Mouse (Mus musculus) small intestine, adult 2 months (tissue): ENCODE data around the gene Pde6c. TPM values are rescaled to one million over a fixed set of nuclear protein-coding genes. Genes with fewer than 3 reads are reported as not detected.

Source experiments
- H3K27ac ChIP-seq: fragments of 200-500 bp; 2 replicates; pipeline ENCODE4 v1.5.1; 2012; ENCODE audit warnings: low read depth, low read length, control low read depth, inconsistent platforms; ENCODE audit not compliant: insufficient read depth
- H3K27me3 ChIP-seq: fragments of 200-500 bp; 2 replicates; pipeline ENCODE4 v1.6.1; 2012; ENCODE audit warnings: mild to moderate bottlenecking, moderate library complexity, low read length, inconsistent platforms; ENCODE audit not compliant: control insufficient read depth, insufficient read depth
- H3K36me3 ChIP-seq: fragments of 200-500 bp; 2 replicates; pipeline ENCODE4 v1.6.1; 2012; ENCODE audit warnings: mild to moderate bottlenecking, low read length, control low read depth, inconsistent platforms; ENCODE audit not compliant: control insufficient read depth, insufficient read depth
- H3K4me1 ChIP-seq: fragments of 200-500 bp; 2 replicates; pipeline ENCODE4 v1.6.1; 2012; ENCODE audit warnings: low read length, inconsistent platforms, mixed read lengths; ENCODE audit not compliant: control insufficient read depth, insufficient read depth, insufficient read length
- H3K4me3 ChIP-seq: fragments of 200-500 bp; 2 replicates; pipeline ENCODE4 v1.5.1; 2012; ENCODE audit warnings: low read depth, mild to moderate bottlenecking, control low read depth, inconsistent platforms, low read length, moderate library complexity
- CTCF ChIP-seq: fragments of 200-500 bp; IDR thresholded peaks from 2 replicates; pipeline ENCODE4 v1.5.1; 2012; ENCODE audit warnings: low read depth, mild to moderate bottlenecking, control low read depth, inconsistent platforms, low read length, moderate library complexity, mixed read lengths; ENCODE audit not compliant: insufficient replicate concordance, insufficient read length; ENCODE audit errors: extremely low read depth
- POLR2A ChIP-seq: fragments of 200-500 bp; IDR thresholded peaks from 2 replicates; pipeline ENCODE4 v1.6.1; 2012; ENCODE audit warnings: low read depth, mild to moderate bottlenecking, control low read depth, inconsistent platforms, low read length, moderate library complexity
- WGBS: fragments of 180-500 bp; shearing (Covaris S2); methylation state at CpG from one replicate; pipeline ENCODE4 v1.1.7; 2018; 5-methylcytosine and 5-hydroxymethylcytosine counted together
- polyA plus RNA-seq: library from polyadenylated mRNA; depleted of rRNA; stranded (reverse); fragments of >200 nt; gene quantifications from 2 replicates; pipeline ENCODE4 v1.2.3, GENCODE M21; 2012

Gene Pde6c
- polyA plus RNA-seq, 1 experiment = not detected

DNA sequence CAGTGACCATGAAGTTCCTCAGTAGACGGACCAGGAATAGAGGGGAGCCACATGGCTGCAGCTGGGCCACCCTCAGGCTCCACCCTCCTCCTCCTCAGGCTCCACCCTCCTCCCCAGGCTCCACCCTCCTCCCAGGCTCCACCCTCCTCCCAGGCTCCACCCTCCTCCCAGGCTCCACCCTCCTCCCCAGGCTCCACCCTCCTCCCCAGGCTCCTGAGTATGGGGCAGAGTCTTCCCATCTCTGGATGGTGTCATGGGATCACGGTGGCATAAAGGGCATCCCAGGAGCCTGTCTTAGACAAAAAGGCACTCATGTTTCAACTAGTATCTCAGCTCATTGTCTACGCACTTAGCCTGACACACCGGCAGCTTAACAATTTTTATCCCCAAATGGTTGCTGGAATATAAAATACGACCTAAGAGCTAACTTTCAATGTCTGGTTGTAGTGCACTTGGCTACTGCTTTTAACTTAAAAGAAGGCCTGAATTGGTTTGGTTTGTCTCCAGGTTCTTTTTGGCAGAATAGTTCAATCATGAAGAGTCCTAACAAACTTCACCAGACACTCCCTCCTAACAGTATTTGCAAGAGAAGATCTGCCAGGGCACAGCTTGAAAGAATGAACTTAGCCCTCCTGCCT lies 12.3 kb upstream of the Pde6c start:
- H3K4me1 ChIP-seq = no peaks in the 10 kb centered on the region
- TF ChIP-seq POLR2A (no peak), CTCF (no peak)
- peaks cover 16% of the 10 kb centered on the region for H3K27me3 ChIP-seq
- 88% methylated on average over 5 of the region's 5 CpGs for WGBS
- H3K4me3 ChIP-seq = no peak overlapping the region
- no peaks in the 10 kb centered on the region for H3K36me3 ChIP-seq
- H3K27ac ChIP-seq = no peak overlapping the region

DNA sequence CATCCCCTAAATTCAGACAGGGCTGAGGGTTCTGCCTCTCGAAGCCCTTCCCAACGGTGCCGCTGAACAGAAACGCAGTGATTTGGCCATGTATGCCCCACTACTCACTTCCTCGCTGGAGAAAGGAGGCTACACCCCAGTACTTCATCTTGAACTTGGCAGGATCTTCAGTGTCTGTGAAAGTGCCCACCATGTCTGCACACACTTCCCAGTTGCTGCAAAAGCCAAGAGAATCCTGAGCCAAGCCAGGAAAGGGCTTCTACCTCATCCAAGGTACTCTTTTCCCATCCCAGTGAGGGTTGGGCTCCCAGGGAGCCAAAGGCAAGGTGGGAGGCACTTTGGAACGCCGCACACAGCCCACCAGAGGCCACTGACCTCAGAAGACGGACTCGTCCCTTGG lies 8.7 kb upstream of the Pde6c start:
- TF ChIP-seq POLR2A (no peak), CTCF (no peak)
- H3K27ac ChIP-seq = no peak overlapping the region
- 24% methylated on average over 9 of the region's 9 CpGs for WGBS
- peak overlapping the region; percentile 58 for H3K4me3 ChIP-seq
- H3K27me3 ChIP-seq = peaks cover 16% of the 10 kb centered on the region
- no peaks in the 10 kb centered on the region for H3K36me3 ChIP-seq
- no peaks in the 10 kb centered on the region for H3K4me1 ChIP-seq

DNA sequence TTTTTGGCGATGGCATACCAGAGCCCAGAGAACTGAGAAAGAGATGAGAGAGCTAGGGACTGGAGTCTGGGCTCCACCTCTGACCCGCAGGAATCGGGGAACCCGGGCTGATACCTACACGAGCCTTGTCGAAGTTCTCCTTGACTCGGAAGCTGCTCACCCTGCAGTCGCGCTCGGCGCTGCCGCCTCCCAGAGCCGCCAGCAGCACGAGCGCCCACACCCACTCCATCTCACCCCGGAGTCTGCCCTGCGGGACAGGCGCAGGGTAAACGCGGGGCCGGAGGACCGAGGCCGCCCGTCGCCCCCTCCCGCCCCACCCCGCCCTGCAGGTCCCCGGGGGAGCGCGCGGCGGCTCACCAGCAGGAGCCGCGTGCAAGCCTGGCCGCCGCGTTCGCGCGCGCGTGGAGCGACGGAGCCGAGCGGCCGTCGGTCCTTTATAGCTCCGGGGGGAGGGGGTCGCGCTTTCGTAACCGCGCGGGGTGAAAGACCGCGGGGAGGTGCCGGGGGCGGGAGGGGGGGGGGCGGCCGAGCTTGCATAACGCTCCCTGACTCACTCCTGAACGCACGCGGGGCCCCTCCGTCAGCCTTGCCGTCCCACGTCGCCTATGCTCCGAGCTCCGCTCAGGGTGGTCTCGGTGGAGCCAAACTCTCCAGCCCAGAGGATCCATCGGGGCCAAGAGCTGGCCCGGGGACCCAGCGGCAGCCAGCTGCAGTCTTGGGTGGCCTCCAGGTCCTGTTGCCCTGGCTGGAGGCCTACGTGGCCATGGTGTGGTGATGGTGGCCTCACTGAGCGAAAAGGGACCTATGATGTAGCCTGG lies 8.0 kb upstream of the Pde6c start:
- H3K4me1 ChIP-seq = no peaks in the 10 kb centered on the region
- H3K27ac ChIP-seq = no peak overlapping the region
- H3K4me3 ChIP-seq = peak overlapping the region; percentile 58
- H3K27me3 ChIP-seq = peaks cover 16% of the 10 kb centered on the region
- TF ChIP-seq POLR2A (no peak), CTCF (no peak)
- WGBS = 2% methylated on average over 76 of the region's 77 CpGs
- H3K36me3 ChIP-seq = no peaks in the 10 kb centered on the region

DNA sequence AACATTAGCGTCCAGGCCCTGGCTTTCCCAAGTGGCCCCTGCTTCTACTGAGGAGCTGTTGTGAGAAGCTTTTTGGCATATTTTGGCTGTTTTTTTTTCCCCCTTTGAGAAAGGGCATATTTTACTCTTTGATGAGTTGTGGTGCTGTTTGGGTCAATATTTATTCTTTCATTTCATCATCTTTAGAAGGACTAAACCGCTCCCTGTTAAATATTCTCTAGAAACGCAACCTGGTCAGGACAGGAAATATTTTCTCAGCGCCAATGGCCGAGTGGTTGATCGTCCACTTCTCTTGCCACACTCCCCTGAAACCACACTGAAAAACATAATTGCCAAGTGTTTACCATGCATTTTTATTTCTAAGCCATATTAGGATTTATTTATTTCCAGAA lies 7.4 kb upstream of the Pde6c start, which contains the start of gene Rbp4:
Gene Rbp4 (minus strand): TSS at position 63 of the 392 bp plus-strand sequence.
- Histone ChIP-seq H3K36me3 (no peaks in the 10 kb centered on the region), H3K27ac (no peak within 1 kb of the TSS), H3K4me1 (no peaks in the 10 kb centered on the region), H3K27me3 (peaks cover 16% of the 10 kb centered on the region), H3K4me3 (peak within 1 kb of the TSS; percentile 58)
- TF ChIP-seq POLR2A (no peak), CTCF (no peak)
- 59% methylated on average over 6 of the region's 6 CpGs for WGBS

DNA sequence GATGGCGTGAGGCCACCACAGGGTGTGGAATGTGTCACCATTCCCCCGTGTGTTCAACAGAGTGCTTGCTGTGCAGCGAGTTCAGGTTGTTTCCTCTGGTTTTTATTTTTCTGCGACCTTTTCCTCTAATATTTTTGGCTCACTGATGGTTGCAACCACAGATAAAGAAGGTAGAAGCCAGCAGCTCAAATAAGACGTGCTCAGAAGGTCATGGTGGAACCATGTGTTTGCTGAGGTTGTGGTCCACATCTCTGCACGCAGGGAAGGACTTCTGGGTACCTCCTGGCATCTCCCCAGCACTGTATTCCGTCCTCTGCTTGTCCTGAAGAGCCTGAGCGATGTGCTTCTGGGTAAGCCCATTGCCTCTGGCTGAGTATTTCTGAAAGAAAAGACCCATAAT lies 5.9 kb upstream of the Pde6c start:
- Histone ChIP-seq H3K4me1 (no peaks in the 10 kb centered on the region), H3K4me3 (no peak overlapping the region), H3K27me3 (peaks cover 16% of the 10 kb centered on the region), H3K27ac (no peak overlapping the region), H3K36me3 (no peaks in the 10 kb centered on the region)
- 67% methylated on average over 8 of the region's 8 CpGs for WGBS
- TF ChIP-seq POLR2A = no peak
- no peak for TF ChIP-seq CTCF

DNA sequence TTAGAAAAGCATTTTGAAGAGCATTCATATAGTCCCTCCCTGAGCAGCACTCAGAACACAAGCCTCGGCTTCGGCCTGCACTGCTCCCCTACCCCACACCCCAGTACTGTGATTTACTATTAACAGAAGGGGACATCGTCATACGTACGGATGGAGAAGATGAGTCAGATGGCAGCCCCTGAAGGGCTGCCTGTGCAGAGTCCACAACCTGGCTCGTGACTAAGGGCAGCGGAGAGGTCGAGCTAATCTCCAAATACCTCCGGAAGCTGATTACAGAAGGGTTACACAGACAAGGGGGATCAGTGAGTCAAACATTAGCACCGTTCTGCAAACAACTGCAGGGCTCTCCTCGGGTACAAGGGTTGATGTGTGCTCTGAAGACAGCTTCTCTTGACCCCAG lies 1.4 kb downstream of the Pde6c start:
- no peaks in the 10 kb centered on the region for H3K27me3 ChIP-seq
- WGBS = 26% methylated on average over 11 of the region's 11 CpGs
- H3K36me3 ChIP-seq = no peaks in the 10 kb centered on the region
- H3K27ac ChIP-seq = no peak overlapping the region
- H3K4me3 ChIP-seq = no peak overlapping the region
- TF ChIP-seq CTCF (no peak), POLR2A (no peak)
- no peaks in the 10 kb centered on the region for H3K4me1 ChIP-seq

DNA sequence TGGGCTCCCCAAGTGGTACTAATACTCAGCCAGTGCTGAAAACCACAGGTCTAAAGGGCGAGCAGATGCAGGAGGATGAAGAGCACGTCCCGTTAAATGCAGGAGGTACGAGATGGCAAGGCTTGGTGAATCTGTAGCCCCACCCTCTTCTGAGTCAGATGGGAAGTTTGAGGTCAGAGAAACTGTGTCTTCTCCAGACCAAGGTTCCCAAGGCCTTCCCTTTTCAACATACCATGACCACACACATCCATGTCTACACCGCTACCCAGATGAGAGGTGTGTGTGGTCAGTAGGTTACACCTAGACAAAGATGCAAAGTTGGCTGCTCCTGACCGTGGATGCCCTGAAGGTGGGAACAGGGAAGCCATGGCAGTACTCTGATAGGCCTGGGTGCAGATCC lies 2.2 kb downstream of the Pde6c start:
- WGBS = 66% methylated on average over 6 of the region's 6 CpGs

More for the DNA sequence above, 2.2 kb downstream of the Pde6c start:
- no peak overlapping the region for H3K27ac ChIP-seq
- H3K4me3 ChIP-seq = no peak overlapping the region
- H3K36me3 ChIP-seq = no peaks in the 10 kb centered on the region
- H3K4me1 ChIP-seq = no peaks in the 10 kb centered on the region
- no peaks in the 10 kb centered on the region for H3K27me3 ChIP-seq
- TF ChIP-seq CTCF = no peak
- no peak for TF ChIP-seq POLR2A
